Mouse (Mus musculus): ENCODE data around the gene Znrf3. TPM values are rescaled to one million over a fixed set of nuclear protein-coding genes. Genes with fewer than 3 reads are reported as not detected.

Znrf3 gene
- total and polyA plus RNA-seq, 2 experiments from 2014 or later: 9.9 to 13.6 TPM

DNA sequence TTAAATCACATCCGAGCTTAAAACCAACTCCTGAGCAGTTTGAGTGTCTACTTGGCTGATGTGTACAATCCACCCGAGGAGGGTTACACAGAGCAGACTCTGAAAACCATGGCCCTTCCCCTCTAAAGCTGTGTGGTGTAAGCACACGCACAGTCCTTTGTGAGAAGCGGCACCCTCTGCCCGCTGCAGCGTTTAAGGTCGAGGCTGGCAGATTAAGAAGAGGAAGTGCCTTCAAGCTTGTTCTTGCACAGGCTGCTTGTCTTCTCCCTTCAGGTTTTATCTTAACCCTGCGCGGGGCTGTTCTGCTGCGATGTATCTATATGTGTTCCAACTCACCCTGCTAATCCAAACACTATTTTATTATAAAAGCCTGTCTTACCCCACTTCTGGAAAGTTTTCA lies 75.5 kb downstream of the Znrf3 start:
- no peak overlapping the region for H3K4me2 ChIP-seq (ENCODE audit: low read depth, low read length)
- H3K4me1 ChIP-seq (ENCODE audit: insufficient read depth, low read length): no peaks in the 10 kb centered on the region
- DNase-seq (ENCODE audit: low spot score) (no peak), ATAC-seq (no peak)
- no peak for TF ChIP-seq CTCF (IDR thresholded peaks at IDR 0.05; ENCODE audit: low read depth)
- H3K36me3 ChIP-seq (ENCODE audit: insufficient read depth, low read length): no peaks in the 10 kb centered on the region
- no peak overlapping the region for H3K4me3 ChIP-seq (ENCODE audit: low read length)
- H3K9ac ChIP-seq (replicated peaks; ENCODE audit: low read length): no peak overlapping the region
- H3K27me3 ChIP-seq (ENCODE audit: insufficient read depth, low read length): no peaks in the 10 kb centered on the region
- no peaks in the 10 kb centered on the region for H3K9me3 ChIP-seq (ENCODE audit: low read length)
- H3K27ac ChIP-seq: no peak overlapping the region
- 79% methylated on average over 10 of the region's 10 CpGs for WGBS

DNA sequence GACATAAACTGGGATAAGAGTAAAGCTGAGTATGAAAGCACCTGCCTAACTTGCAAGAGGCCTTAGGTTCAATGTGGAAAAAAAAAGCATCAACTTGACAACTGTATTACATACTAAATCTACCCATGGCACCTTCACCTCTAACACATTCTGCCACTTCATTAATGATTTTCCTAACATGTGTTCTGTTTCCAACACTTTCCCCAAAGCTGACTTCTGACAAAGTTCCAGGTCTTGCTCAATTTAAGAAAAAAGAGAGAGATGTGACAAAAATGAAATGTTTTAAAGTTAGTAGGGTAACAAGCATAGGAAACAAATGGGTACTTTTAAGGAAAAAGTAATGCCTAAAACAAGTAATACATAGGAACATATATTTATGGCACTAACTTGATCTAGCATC lies 76.2 kb downstream of the Znrf3 start:
- Histone ChIP-seq H3K4me3 (ENCODE audit: low read length) (no peak overlapping the region), H3K27me3 (ENCODE audit: insufficient read depth, low read length) (no peaks in the 10 kb centered on the region), H3K9me3 (ENCODE audit: low read length) (no peaks in the 10 kb centered on the region), H3K4me1 (ENCODE audit: insufficient read depth, low read length) (no peaks in the 10 kb centered on the region), H3K4me2 (ENCODE audit: low read depth, low read length) (no peak overlapping the region), H3K27ac (no peak overlapping the region), H3K36me3 (ENCODE audit: insufficient read depth, low read length) (no peaks in the 10 kb centered on the region), H3K9ac (replicated peaks; ENCODE audit: low read length) (no peak overlapping the region)
- TF ChIP-seq CTCF (IDR thresholded peaks at IDR 0.05; ENCODE audit: low read depth): no peak
- DNase-seq (ENCODE audit: low spot score): no peak
- no peak for ATAC-seq

DNA sequence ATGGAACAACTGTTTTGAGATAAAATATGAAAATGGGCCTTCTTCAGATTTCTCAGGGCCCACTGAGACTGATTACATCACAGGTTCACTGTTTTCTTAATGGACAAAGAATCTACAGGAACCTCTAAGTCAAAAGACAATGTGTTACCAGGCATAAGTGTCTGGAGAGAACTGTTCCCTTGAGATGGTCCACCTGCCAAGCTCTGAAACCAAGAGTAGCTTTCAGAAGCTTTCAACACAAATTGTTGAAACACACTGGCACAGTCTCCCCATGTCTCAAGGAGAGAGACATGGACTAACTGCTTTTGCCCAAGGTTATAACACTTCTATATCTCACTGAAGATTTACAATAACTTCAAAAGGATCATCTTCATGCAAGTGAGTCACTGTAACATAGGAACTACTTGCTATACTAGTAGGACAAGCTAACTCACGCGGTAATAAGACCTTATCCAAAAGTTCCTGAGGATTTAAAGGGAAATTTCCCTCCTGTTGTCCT lies 89.3 kb downstream of the Znrf3 start:
- H3K4me1 ChIP-seq (ENCODE audit: insufficient read depth, low read length): no peaks in the 10 kb centered on the region
- no peak overlapping the region for H3K27ac ChIP-seq
- TF ChIP-seq CTCF (IDR thresholded peaks at IDR 0.05; ENCODE audit: low read depth): no peak
- WGBS: 99% methylated on average over 2 of the region's 2 CpGs
- no peak for ATAC-seq
- H3K4me3 ChIP-seq (ENCODE audit: low read length): no peak overlapping the region
- H3K27me3 ChIP-seq (ENCODE audit: insufficient read depth, low read length): no peaks in the 10 kb centered on the region
- H3K36me3 ChIP-seq (ENCODE audit: insufficient read depth, low read length): no peaks in the 10 kb centered on the region
- H3K9ac ChIP-seq (replicated peaks; ENCODE audit: low read length): no peak overlapping the region
- DNase-seq (ENCODE audit: low spot score): no peak
- no peak overlapping the region for H3K4me2 ChIP-seq (ENCODE audit: low read depth, low read length)
- H3K9me3 ChIP-seq (ENCODE audit: low read length): no peaks in the 10 kb centered on the region

DNA sequence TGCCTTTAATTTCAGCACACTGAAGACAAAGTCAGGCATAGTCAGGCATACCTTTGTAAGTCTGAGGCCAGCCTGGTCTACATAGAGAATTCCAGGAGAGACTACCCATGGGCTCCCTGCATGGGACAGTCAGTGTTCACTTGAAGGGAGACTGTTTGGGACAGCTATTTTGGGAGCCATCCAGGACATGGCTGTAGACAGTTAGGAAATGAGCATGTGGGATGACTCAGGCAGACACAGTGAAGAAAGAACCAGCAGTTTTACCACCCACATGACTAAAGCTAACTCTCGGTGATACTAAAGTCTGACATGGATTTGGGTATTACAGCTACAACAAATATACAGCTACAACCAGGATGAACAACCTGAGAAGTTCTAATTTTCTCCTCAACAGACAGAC lies 89.9 kb downstream of the Znrf3 start:
- Histone ChIP-seq H3K4me3 (ENCODE audit: low read length) (no peak overlapping the region), H3K36me3 (ENCODE audit: insufficient read depth, low read length) (no peaks in the 10 kb centered on the region), H3K4me1 (ENCODE audit: insufficient read depth, low read length) (no peaks in the 10 kb centered on the region), H3K27ac (no peak overlapping the region), H3K4me2 (ENCODE audit: low read depth, low read length) (no peak overlapping the region), H3K27me3 (ENCODE audit: insufficient read depth, low read length) (no peaks in the 10 kb centered on the region), H3K9me3 (ENCODE audit: low read length) (no peaks in the 10 kb centered on the region), H3K9ac (replicated peaks; ENCODE audit: low read length) (no peak overlapping the region)
- no peak for TF ChIP-seq CTCF (IDR thresholded peaks at IDR 0.05; ENCODE audit: low read depth)
- DNase-seq (ENCODE audit: low spot score) (no peak), ATAC-seq (no peak)
- WGBS: 86% methylated on average over 1 of the region's 1 CpGs

DNA sequence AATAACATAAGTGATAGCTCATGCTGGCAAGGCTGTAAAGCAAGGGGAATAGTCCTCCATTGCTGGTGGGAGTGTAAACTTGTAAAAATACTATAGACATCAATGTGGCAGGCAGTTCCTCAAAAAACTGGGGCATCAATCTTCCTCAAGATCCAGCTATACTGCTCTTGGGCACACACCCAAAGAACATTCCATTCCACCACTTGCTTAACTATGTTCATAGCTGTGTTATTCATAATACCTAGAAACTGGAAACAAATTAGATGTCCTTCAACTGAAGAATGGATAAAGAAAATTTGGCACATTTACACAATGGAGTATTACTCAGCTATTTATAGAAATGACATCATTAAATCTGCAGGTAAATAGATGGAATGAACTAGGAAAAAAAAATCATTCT lies 91.6 kb downstream of the Znrf3 start:
- no peak for TF ChIP-seq CTCF (IDR thresholded peaks at IDR 0.05; ENCODE audit: low read depth)
- Histone ChIP-seq H3K27me3 (ENCODE audit: insufficient read depth, low read length) (no peaks in the 10 kb centered on the region), H3K4me3 (ENCODE audit: low read length) (no peak overlapping the region), H3K4me2 (ENCODE audit: low read depth, low read length) (no peak overlapping the region), H3K4me1 (ENCODE audit: insufficient read depth, low read length) (no peaks in the 10 kb centered on the region), H3K9ac (replicated peaks; ENCODE audit: low read length) (no peak overlapping the region), H3K9me3 (ENCODE audit: low read length) (no peaks in the 10 kb centered on the region), H3K27ac (no peak overlapping the region), H3K36me3 (ENCODE audit: insufficient read depth, low read length) (no peaks in the 10 kb centered on the region)
- DNase-seq (ENCODE audit: low spot score) (no peak), ATAC-seq (no peak)

DNA sequence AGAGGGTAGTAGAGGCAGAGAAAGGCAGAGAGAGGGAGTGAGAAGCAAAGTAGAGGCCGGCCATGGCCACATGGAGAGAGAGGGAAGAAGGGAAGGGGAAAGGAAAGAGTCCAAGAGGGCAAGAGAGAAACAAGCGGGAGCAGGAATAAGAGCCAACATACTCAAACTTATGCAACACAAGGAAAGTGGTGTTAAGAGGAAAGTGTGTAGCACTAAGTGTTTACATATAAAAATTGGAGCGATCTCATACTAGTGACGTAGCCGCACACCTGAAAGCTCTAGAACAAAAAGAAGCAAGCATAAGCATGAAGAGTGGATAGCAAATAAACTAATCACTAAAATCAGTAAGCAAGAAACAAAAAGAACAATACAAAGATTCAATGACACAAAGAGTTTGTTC lies 95.2 kb downstream of the Znrf3 start:
- H3K9ac ChIP-seq (replicated peaks; ENCODE audit: low read length): no peak overlapping the region
- WGBS: 97% methylated on average over 5 of the region's 5 CpGs
- no peaks in the 10 kb centered on the region for H3K9me3 ChIP-seq (ENCODE audit: low read length)
- no peak overlapping the region for H3K27ac ChIP-seq
- no peaks in the 10 kb centered on the region for H3K4me1 ChIP-seq (ENCODE audit: insufficient read depth, low read length)
- no peaks in the 10 kb centered on the region for H3K36me3 ChIP-seq (ENCODE audit: insufficient read depth, low read length)
- DNase-seq (ENCODE audit: low spot score) (no peak), ATAC-seq (no peak)
- H3K4me3 ChIP-seq (ENCODE audit: low read length): no peak overlapping the region
- H3K27me3 ChIP-seq (ENCODE audit: insufficient read depth, low read length): no peaks in the 10 kb centered on the region
- TF ChIP-seq CTCF (IDR thresholded peaks at IDR 0.05; ENCODE audit: low read depth): no peak
- H3K4me2 ChIP-seq (ENCODE audit: low read depth, low read length): no peak overlapping the region

DNA sequence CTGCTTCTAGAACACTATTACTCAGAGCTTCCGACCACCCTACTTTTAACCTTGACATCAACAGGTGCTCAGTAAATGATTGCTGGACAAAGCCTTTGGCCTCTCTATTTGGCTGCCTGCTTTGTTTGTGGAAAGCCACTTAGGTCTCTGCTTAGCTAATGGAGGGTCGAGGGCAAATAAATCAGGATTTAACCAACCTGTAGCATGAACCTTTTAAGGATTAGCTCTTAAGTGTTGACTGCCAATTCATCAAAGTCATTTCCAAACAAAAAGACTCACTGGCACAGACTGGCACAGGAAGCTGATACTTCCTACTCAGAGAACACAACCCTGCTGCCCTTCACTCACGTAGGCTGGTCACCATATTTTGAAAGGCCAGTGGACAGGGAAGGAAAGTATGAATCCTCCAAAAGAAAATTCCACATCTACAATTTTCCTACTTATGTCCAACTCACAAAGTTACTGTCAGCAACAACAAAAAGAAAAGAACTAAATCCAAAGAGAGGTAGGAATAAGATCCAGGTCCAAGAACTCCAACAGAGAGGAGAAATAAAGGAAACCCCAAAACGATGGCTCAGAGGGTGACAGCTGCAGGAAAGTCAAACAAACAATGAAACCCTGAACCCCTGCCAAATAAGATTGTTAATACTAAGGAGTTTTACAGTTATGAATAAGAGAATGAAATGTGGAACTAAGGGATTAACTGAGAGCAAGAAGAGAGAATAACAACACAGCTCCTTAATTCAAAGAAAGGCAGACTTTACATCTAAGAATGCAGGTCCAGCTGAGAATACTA lies 97.6 kb downstream of the Znrf3 start:
- H3K27ac ChIP-seq: no peak overlapping the region; the same call in 1 of the 2 replicates
- DNase-seq (ENCODE audit: low spot score) (no peak), ATAC-seq (no peak)
- WGBS: 43% methylated on average over 4 of the region's 4 CpGs
- TF ChIP-seq CTCF (IDR thresholded peaks at IDR 0.05; ENCODE audit: low read depth): no peak
- H3K4me1 ChIP-seq (ENCODE audit: insufficient read depth, low read length): no peaks in the 10 kb centered on the region
- H3K9ac ChIP-seq (replicated peaks; ENCODE audit: low read length): no peak overlapping the region
- no peak overlapping the region for H3K4me2 ChIP-seq (ENCODE audit: low read depth, low read length)
- no peaks in the 10 kb centered on the region for H3K9me3 ChIP-seq (ENCODE audit: low read length)
- H3K27me3 ChIP-seq (ENCODE audit: insufficient read depth, low read length): no peaks in the 10 kb centered on the region
- H3K36me3 ChIP-seq (ENCODE audit: insufficient read depth, low read length): no peaks in the 10 kb centered on the region
- H3K4me3 ChIP-seq (ENCODE audit: low read length): no peak overlapping the region
